Mouse (Mus musculus): ENCODE measurements around the gene Shmt2. TPM values are rescaled to one million over a fixed set of nuclear protein-coding genes. Genes with fewer than 3 reads are reported as not detected.

Gene Shmt2
- polyA plus RNA-seq, 1 experiment from 2014 or later = 71.7 TPM

DNA sequence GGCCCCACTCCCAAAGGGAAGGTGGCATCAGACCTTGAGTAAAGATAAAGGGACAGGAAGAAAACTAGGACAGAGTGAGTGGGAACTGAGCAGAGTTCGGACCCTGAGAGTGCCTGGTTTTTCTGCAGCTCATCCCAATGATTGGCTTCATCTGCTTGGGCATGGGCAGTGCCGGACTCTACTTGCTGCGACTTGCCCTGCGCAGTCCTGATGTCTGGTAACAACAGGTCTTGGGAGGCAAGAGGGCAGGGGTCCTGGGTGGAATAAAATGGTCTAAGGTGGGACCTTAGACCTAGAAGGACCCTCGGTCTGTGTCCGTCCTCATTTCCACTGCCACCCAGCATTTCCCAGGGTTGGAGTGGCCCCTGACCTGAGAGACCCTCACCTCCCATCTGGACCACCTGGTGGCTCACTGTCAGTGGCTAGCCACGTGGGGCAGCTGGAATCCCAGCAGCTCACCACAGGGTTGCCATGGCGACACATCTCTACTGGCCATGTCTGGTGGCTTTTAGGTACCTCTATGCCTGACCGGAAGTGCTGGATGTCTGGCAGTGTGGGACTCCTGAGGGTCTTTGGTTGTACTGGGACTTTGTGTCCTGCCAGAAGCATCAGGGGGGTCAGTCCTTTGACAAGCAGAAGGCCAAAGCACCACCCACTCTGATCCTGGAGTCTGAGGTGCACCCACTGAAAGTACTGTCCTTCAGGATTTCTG, 6.8 kb downstream of the Shmt2 start:
- no peak for ATAC-seq (ENCODE audit: insufficient number of reproducible peaks, insufficient read depth, low FRiP score, low read depth)
- H3K9me3 ChIP-seq (ENCODE audit: control insufficient read depth, low read length) = no peaks in the 10 kb centered on the region
- peak overlapping the region in 1 of 2 experiments; percentile 13; a peak in 2 of 4 replicates for H3K4me3 ChIP-seq (ENCODE audit: control insufficient read depth in 1 of 2, insufficient read depth in 1 of 2, low read depth in 1 of 2, low read length in 2 of 2)
- H3K27ac ChIP-seq (replicated peaks in 1 of 2; ENCODE audit: control insufficient read depth in 1 of 2, insufficient read depth in 1 of 2, low read depth in 2 of 2, low read length in 2 of 2) = no peak overlapping the region
- peak overlapping the region; percentile 59 for H3K4me2 ChIP-seq (ENCODE audit: low read length)
- H3K36me3 ChIP-seq (ENCODE audit: control insufficient read depth, insufficient read depth, low read length) = peaks cover 31% of the 10 kb centered on the region
- H3K9ac ChIP-seq (ENCODE audit: low read length) = 0 out of 2 replicates have a peak overlapping the region, but pooled peaks have one; percentile 69
- peaks cover 39 to 48% of the 10 kb centered on the region in 2 experiments for H3K4me1 ChIP-seq (ENCODE audit: control insufficient read depth in 2 of 2, insufficient read depth in 2 of 2, low read length in 2 of 2)
- peaks cover 53% of the 10 kb centered on the region for H3K27me3 ChIP-seq (ENCODE audit: control insufficient read depth, insufficient read depth, low read length)
- 32% methylated on average over 9 of the region's 9 CpGs for WGBS

DNA sequence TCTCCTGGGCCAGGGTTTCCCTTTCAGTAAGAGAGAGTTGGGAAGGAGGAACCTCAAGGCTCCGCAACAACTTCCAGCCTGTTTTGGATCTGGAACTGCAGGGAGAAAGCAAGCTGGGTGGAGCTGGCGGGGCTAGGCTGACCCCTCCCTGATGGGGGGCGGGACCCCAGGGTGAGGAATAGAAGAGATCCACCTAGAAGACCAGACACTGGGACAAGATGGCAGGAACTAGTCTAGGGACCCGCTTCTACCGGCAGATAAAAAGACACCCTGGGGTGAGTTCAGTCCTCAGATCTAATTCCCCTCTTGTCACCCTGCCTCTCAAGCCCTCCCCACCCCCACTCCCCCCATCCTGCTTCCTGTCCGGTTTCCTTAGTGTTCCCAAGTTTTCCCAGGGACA, 7.5 kb downstream of the Shmt2 start, which contains the start of gene Ndufa4l2:
Ndufa4l2 (plus strand) TSS at position 204 of the 400 bp plus-strand sequence.
- 0 out of 2 replicates have a peak within 1 kb of the TSS, but pooled peaks have one; percentile 14 for H3K9ac ChIP-seq (ENCODE audit: low read length)
- peaks cover 60% of the 10 kb centered on the region for H3K27me3 ChIP-seq (ENCODE audit: control insufficient read depth, insufficient read depth, low read length)
- no peak within 1 kb of the TSS for H3K27ac ChIP-seq (replicated peaks in 1 of 2; ENCODE audit: control insufficient read depth in 1 of 2, insufficient read depth in 1 of 2, low read depth in 2 of 2, low read length in 2 of 2)
- H3K4me2 ChIP-seq (ENCODE audit: low read length) = peak within 1 kb of the TSS; percentile 96
- 20% methylated on average over 6 of the region's 6 CpGs for WGBS
- peaks cover 25% of the 10 kb centered on the region for H3K36me3 ChIP-seq (ENCODE audit: control insufficient read depth, insufficient read depth, low read length)
- H3K9me3 ChIP-seq (ENCODE audit: control insufficient read depth, low read length) = no peaks in the 10 kb centered on the region
- H3K4me1 ChIP-seq (ENCODE audit: control insufficient read depth in 2 of 2, insufficient read depth in 2 of 2, low read length in 2 of 2) = peaks cover 39 to 48% of the 10 kb centered on the region in 2 experiments
- H3K4me3 ChIP-seq (ENCODE audit: control insufficient read depth in 1 of 2, insufficient read depth in 1 of 2, low read depth in 1 of 2, low read length in 2 of 2) = peak within 1 kb of the TSS in 1 of 2 experiments; percentile 17; a peak in 2 of 4 replicates
- ATAC-seq (ENCODE audit: insufficient number of reproducible peaks, insufficient read depth, low FRiP score, low read depth) = no peak

DNA sequence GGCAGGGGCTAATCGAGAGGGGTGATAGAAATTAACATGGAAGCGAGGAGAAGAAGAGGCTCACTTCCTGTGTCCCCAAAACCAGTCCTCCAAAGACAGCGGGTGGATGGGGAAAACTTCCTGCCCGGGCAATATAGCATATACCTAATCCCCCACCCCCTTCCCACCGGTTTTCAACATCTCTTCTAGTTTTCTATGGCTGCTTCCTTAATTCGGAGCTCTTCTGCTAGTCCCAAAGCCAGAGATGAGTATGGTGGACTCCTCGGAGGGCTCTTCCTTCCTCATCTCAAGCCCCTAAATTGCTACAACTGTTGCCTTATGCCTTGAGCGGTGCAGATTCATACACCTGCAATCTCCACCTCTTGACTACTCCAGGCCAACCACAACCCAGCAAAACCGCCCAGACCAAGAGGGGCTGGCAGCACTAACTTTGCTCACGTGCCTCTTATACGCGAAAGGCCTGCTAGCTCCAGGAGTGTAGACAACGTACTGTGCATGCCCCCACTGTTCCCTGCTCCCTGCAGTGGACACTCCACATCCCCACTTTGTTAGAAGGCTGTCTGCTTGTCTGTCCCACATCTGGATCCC, 8.0 kb downstream of the Shmt2 start:
- H3K27me3 ChIP-seq (ENCODE audit: control insufficient read depth, insufficient read depth, low read length) = peaks cover 65% of the 10 kb centered on the region
- no peak overlapping the region for H3K9ac ChIP-seq (ENCODE audit: low read length)
- peaks cover 20% of the 10 kb centered on the region for H3K36me3 ChIP-seq (ENCODE audit: control insufficient read depth, insufficient read depth, low read length)
- 20% methylated on average over 13 of the region's 13 CpGs for WGBS
- peaks cover 39 to 52% of the 10 kb centered on the region in 2 experiments for H3K4me1 ChIP-seq (ENCODE audit: control insufficient read depth in 2 of 2, insufficient read depth in 2 of 2, low read length in 2 of 2)
- no peak overlapping the region for H3K27ac ChIP-seq (replicated peaks in 1 of 2; ENCODE audit: control insufficient read depth in 1 of 2, insufficient read depth in 1 of 2, low read depth in 2 of 2, low read length in 2 of 2)
- peak overlapping the region; percentile 96 for H3K4me2 ChIP-seq (ENCODE audit: low read length)
- no peak for ATAC-seq (ENCODE audit: insufficient number of reproducible peaks, insufficient read depth, low FRiP score, low read depth)
- H3K4me3 ChIP-seq (ENCODE audit: control insufficient read depth in 1 of 2, insufficient read depth in 1 of 2, low read depth in 1 of 2, low read length in 2 of 2) = 0 out of 4 replicates have a peak overlapping the region, but pooled peaks of 1 of the 2 experiments have one; percentile 17
- H3K9me3 ChIP-seq (ENCODE audit: control insufficient read depth, low read length) = no peaks in the 10 kb centered on the region

DNA sequence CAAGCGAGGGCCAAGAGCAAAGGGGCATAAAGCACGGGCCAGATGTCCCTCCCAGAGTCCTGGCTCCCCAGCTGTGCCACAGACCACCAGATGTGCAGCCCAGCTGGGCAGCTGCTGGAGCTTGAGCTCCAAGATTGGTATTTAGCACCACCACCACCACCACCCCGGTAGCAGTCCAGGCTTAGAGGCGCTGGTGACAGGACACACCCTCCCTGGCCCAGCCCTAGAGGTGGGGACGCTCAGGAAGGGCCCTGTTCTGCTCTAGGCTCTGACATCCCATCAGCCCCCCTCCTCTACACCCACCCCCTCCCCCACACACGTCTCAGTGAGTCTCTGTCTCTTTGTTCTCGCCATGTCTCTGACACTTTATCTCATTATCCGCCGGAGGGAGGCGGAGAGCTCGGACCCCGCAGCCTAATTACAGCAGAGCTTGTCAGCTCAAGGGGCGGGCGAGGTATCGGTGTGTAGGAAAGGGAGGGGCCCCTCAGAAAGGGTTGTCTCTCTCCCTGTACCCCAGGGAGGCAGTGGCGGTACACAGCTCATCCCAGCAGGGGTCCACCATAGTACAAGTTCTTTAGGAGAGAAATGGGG, 8.6 kb downstream of the Shmt2 start:
- H3K4me1 ChIP-seq (ENCODE audit: control insufficient read depth in 2 of 2, insufficient read depth in 2 of 2, low read length in 2 of 2) = peaks cover 44 to 57% of the 10 kb centered on the region in 2 experiments
- H3K27ac ChIP-seq (replicated peaks in 1 of 2; ENCODE audit: control insufficient read depth in 1 of 2, insufficient read depth in 1 of 2, low read depth in 2 of 2, low read length in 2 of 2) = no peak overlapping the region
- peak overlapping the region; percentile 17 to 22; a peak in 3 of 4 replicates for H3K4me3 ChIP-seq (ENCODE audit: control insufficient read depth in 1 of 2, insufficient read depth in 1 of 2, low read depth in 1 of 2, low read length in 2 of 2)
- no peaks in the 10 kb centered on the region for H3K9me3 ChIP-seq (ENCODE audit: control insufficient read depth, low read length)
- H3K27me3 ChIP-seq (ENCODE audit: control insufficient read depth, insufficient read depth, low read length) = peaks cover 71% of the 10 kb centered on the region
- H3K36me3 ChIP-seq (ENCODE audit: control insufficient read depth, insufficient read depth, low read length) = peaks cover 15% of the 10 kb centered on the region
- ATAC-seq (ENCODE audit: insufficient number of reproducible peaks, insufficient read depth, low FRiP score, low read depth) = no peak
- under 1% methylated on average over 16 of the region's 16 CpGs for WGBS
- H3K9ac ChIP-seq (ENCODE audit: low read length) = peak overlapping the region; percentile 14; the same call in 1 of the 2 replicates
- peak overlapping the region; percentile 96 for H3K4me2 ChIP-seq (ENCODE audit: low read length)

DNA sequence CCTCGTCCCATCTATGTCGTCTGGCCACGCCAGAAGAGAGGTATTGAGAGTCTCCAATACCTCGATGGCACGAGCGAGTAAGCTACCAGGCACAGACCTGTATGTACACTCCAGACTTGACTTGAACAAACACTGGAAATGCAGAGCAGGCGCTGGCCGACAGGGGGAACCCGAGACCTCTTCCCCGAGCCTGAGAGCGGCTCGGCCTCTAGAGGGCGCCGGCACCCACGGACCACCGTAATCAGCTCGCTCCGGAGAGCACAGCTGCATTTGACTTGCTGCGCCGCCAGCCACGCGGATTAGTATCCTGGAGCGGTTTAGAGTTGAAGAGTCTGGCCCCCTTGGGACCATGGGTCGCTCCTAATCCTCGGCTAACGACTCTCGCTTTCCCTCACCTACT, 9.4 kb downstream of the Shmt2 start:
- Histone ChIP-seq H3K4me2 (ENCODE audit: low read length) (peak overlapping the region; percentile 96), H3K4me3 (ENCODE audit: control insufficient read depth in 1 of 2, insufficient read depth in 1 of 2, low read depth in 1 of 2, low read length in 2 of 2) (peak overlapping the region; percentile 17 to 22), H3K9me3 (ENCODE audit: control insufficient read depth, low read length) (no peaks in the 10 kb centered on the region), H3K27ac (replicated peaks in 1 of 2; ENCODE audit: control insufficient read depth in 1 of 2, insufficient read depth in 1 of 2, low read depth in 2 of 2, low read length in 2 of 2) (no peak overlapping the region), H3K27me3 (ENCODE audit: control insufficient read depth, insufficient read depth, low read length) (peaks cover 79% of the 10 kb centered on the region), H3K36me3 (ENCODE audit: control insufficient read depth, insufficient read depth, low read length) (peaks cover 7% of the 10 kb centered on the region), H3K4me1 (ENCODE audit: control insufficient read depth in 2 of 2, insufficient read depth in 2 of 2, low read length in 2 of 2) (peaks cover 46 to 59% of the 10 kb centered on the region in 2 experiments), H3K9ac (ENCODE audit: low read length) (peak overlapping the region; percentile 14; the same call in 1 of the 2 replicates)
- under 1% methylated on average over 27 of the region's 27 CpGs for WGBS
- ATAC-seq (ENCODE audit: insufficient number of reproducible peaks, insufficient read depth, low FRiP score, low read depth) = peak; percentile 28; the same call in 1 of the 2 replicates

DNA sequence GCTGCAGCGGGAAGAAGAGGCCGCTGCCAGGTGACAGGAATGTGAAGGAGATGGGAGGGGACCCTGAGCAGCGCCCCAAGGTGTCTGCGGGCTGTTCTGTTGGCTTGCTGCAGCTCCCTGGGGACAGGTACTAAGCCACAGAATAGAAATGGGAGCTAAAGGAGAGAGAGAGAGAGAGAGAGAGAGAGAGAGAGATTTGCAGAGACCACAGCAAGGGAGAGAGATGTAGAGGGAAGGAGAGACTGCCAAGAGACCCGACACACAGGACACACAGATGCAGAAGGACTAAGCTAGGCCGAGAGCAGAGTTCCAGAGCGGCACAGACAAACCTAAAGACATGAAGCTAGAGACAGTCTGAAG, 10.0 kb downstream of the Shmt2 start:
- Histone ChIP-seq H3K4me3 (ENCODE audit: control insufficient read depth in 1 of 2, insufficient read depth in 1 of 2, low read depth in 1 of 2, low read length in 2 of 2) (peak overlapping the region; percentile 49 to 52), H3K36me3 (ENCODE audit: control insufficient read depth, insufficient read depth, low read length) (peaks cover 2% of the 10 kb centered on the region), H3K4me2 (ENCODE audit: low read length) (peak overlapping the region; percentile 96), H3K9ac (ENCODE audit: low read length) (peak overlapping the region; percentile 67), H3K4me1 (ENCODE audit: control insufficient read depth in 2 of 2, insufficient read depth in 2 of 2, low read length in 2 of 2) (peaks cover 46 to 59% of the 10 kb centered on the region in 2 experiments), H3K27ac (replicated peaks in 1 of 2; ENCODE audit: control insufficient read depth in 1 of 2, insufficient read depth in 1 of 2, low read depth in 2 of 2, low read length in 2 of 2) (no peak overlapping the region), H3K27me3 (ENCODE audit: control insufficient read depth, insufficient read depth, low read length) (peaks cover 82% of the 10 kb centered on the region), H3K9me3 (ENCODE audit: control insufficient read depth, low read length) (no peaks in the 10 kb centered on the region)
- WGBS = 6% methylated on average over 7 of the region's 7 CpGs
- ATAC-seq (ENCODE audit: insufficient number of reproducible peaks, insufficient read depth, low FRiP score, low read depth) = no peak

DNA sequence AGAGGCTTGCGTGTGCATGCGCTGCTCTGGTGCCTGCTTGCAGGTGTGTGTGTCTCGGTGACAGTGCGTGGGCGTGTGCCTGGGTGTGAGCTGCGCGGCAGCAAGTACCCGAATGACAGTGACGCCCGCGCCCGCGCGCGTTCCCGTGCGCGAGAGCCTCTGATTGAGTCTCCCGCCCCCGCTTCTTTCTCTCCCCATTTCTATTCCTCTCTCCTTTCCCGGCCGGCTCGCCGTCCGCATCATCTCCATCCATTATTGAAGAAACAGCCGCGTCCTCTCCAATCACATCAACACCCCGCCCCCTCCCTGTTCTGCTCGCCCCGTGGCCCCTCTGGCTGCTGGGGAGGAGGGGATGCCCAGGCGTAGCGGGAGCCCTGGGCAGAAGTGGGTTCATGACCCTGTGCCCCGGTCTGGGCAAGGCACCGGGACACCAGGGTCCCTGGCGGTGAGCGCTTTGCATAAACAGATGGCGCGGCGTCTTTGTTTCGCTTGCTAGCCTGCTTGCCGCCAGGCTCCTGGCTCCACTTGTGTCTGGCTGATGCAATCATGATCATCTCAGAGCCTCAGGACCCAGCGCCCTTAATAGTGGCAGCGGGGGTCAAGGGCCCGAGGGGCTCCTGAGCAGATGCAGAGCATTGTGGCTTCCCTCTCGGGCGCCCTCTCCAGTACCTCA, 10.5 kb downstream of the Shmt2 start:
- Histone ChIP-seq H3K4me2 (ENCODE audit: low read length) (peak overlapping the region; percentile 96), H3K4me1 (ENCODE audit: control insufficient read depth in 2 of 2, insufficient read depth in 2 of 2, low read length in 2 of 2) (peaks cover 41 to 55% of the 10 kb centered on the region in 2 experiments), H3K27ac (replicated peaks in 1 of 2; ENCODE audit: control insufficient read depth in 1 of 2, insufficient read depth in 1 of 2, low read depth in 2 of 2, low read length in 2 of 2) (no peak overlapping the region), H3K27me3 (ENCODE audit: control insufficient read depth, insufficient read depth, low read length) (peaks cover 88% of the 10 kb centered on the region), H3K4me3 (ENCODE audit: control insufficient read depth in 1 of 2, insufficient read depth in 1 of 2, low read depth in 1 of 2, low read length in 2 of 2) (peak overlapping the region; percentile 49 to 52), H3K9ac (ENCODE audit: low read length) (peak overlapping the region; percentile 67), H3K36me3 (ENCODE audit: control insufficient read depth, insufficient read depth, low read length) (no peaks in the 10 kb centered on the region), H3K9me3 (ENCODE audit: control insufficient read depth, low read length) (no peaks in the 10 kb centered on the region)
- WGBS = under 1% methylated on average over 46 of the region's 46 CpGs
- no peak for ATAC-seq (ENCODE audit: insufficient number of reproducible peaks, insufficient read depth, low FRiP score, low read depth)
